Mouse (Mus musculus): Measurements from ENCODE around the gene Slc41a1. TPM values are rescaled to one million over a fixed set of nuclear protein-coding genes. Genes with fewer than 3 reads are reported as not detected.

The Slc41a1 gene
- polyA plus RNA-seq, 1 experiment from 2014 or later = 18.5 TPM

- WGBS = 75% methylated on average over 5 of the region's 5 CpGs
- no peaks in the 10 kb centered on the region for H3K27me3 ChIP-seq (ENCODE audit: control insufficient read depth, insufficient read depth, low read length)
- no peak for ATAC-seq (ENCODE audit: insufficient read depth, low FRiP score)
Observed at GRCm38 (mm10) chr1:131865596-131865995, 38.3 kb downstream of the Slc41a1 start.

GRCm38 (mm10) chr1:131866304-131866999 is 39.2 kb downstream of the Slc41a1 start:
- Histone ChIP-seq H3K36me3 (ENCODE audit: control insufficient read depth, insufficient read depth, low read length) (no peaks in the 10 kb centered on the region), H3K27ac (ENCODE audit: low read length) (no peak overlapping the region), H3K4me2 (ENCODE audit: low read depth, low read length) (no peak overlapping the region), H3K9me3 (replicated peaks; ENCODE audit: control insufficient read depth, low read length) (no peaks in the 10 kb centered on the region), H3K9ac (ENCODE audit: low read length) (no peak overlapping the region), H3K4me1 (ENCODE audit: control insufficient read depth, insufficient read depth, low read length) (peaks cover 4% of the 10 kb centered on the region; the same call in 1 of the 2 replicates), H3K4me3 (replicated peaks; ENCODE audit: low read length) (no peak overlapping the region; the same call in 1 of the 2 replicates), H3K27me3 (ENCODE audit: control insufficient read depth, insufficient read depth, low read length) (no peaks in the 10 kb centered on the region)
- no peak for ATAC-seq (ENCODE audit: insufficient read depth, low FRiP score)
- WGBS = 72% methylated on average over 6 of the region's 6 CpGs

More at GRCm38 (mm10) chr1:131865596-131865995, 38.3 kb downstream of the Slc41a1 start:
- Histone ChIP-seq H3K9me3 (replicated peaks; ENCODE audit: control insufficient read depth, low read length) (no peaks in the 10 kb centered on the region), H3K9ac (ENCODE audit: low read length) (no peak overlapping the region), H3K27ac (ENCODE audit: low read length) (no peak overlapping the region), H3K4me3 (replicated peaks; ENCODE audit: low read length) (no peak overlapping the region), H3K4me1 (ENCODE audit: control insufficient read depth, insufficient read depth, low read length) (peaks cover 4% of the 10 kb centered on the region; the same call in 1 of the 2 replicates), H3K4me2 (ENCODE audit: low read depth, low read length) (no peak overlapping the region), H3K36me3 (ENCODE audit: control insufficient read depth, insufficient read depth, low read length) (no peaks in the 10 kb centered on the region)

DNA sequence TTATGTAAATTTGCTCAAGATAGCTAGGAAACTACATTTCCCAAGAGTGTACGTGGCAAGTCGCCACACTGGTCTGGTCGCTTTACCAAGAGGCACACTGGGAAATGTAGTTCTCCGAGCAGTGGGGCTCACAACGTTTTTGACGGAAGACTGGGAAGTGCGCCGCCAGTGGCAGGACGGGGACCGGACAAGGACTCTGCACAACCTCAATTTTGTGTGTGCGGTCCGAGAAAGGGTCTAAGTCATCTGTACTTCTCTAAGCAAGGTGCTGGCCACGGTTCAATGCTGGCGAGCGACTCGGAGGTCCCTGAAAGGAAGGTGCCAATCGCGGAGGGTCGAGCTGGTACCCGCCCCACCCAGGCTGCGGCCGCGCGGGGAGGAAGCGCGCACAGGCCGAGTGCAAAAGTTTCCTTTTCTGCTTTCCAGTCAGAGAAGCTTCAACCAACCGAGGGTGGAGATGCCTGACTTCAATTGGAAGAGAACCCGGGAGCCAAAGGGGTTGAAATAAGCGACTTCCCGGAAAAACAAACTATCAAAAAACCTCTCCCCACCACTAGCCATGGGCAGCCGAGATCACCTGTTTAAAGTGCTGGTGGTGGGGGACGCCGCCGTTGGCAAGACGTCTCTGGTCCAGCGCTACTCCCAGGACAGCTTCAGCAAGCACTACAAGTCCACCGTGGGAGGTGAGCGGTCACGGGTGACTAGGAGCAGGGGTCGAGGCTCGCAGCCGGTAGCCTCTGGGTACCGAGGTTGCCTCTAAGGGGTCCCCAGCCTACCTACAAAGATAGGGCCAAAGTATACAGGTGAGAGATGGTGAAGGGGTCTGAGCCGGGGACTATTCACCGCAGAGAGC is 40.0 kb downstream of the Slc41a1 start, which contains the start of gene Rab29:
Gene Rab29, plus strand, starts transcription at position 132 of the 853 bp plus-strand sequence.
- Histone ChIP-seq H3K27ac (ENCODE audit: low read length) (peak within 1 kb of the TSS; percentile 34; the same call in 1 of the 2 replicates), H3K9me3 (replicated peaks; ENCODE audit: control insufficient read depth, low read length) (no peaks in the 10 kb centered on the region), H3K4me3 (replicated peaks; ENCODE audit: low read length) (peak within 1 kb of the TSS; percentile 69), H3K4me1 (ENCODE audit: control insufficient read depth, insufficient read depth, low read length) (peaks cover 4% of the 10 kb centered on the region; the same call in 1 of the 2 replicates), H3K9ac (ENCODE audit: low read length) (peak within 1 kb of the TSS; percentile 81), H3K4me2 (ENCODE audit: low read depth, low read length) (peak within 1 kb of the TSS; percentile 85), H3K27me3 (ENCODE audit: control insufficient read depth, insufficient read depth, low read length) (no peaks in the 10 kb centered on the region), H3K36me3 (ENCODE audit: control insufficient read depth, insufficient read depth, low read length) (no peaks in the 10 kb centered on the region)
- ATAC-seq (ENCODE audit: insufficient read depth, low FRiP score) = peak; percentile 95
- under 1% methylated on average over 46 of the region's 46 CpGs for WGBS

- Histone ChIP-seq H3K27me3 (ENCODE audit: control insufficient read depth, insufficient read depth, low read length) (no peaks in the 10 kb centered on the region), H3K27ac (ENCODE audit: low read length) (no peak overlapping the region), H3K9me3 (replicated peaks; ENCODE audit: control insufficient read depth, low read length) (no peaks in the 10 kb centered on the region), H3K4me2 (ENCODE audit: low read depth, low read length) (peak overlapping the region; percentile 85), H3K4me1 (ENCODE audit: control insufficient read depth, insufficient read depth, low read length) (peaks cover 4% of the 10 kb centered on the region; the same call in 1 of the 2 replicates), H3K9ac (ENCODE audit: low read length) (peak overlapping the region; percentile 81), H3K36me3 (ENCODE audit: control insufficient read depth, insufficient read depth, low read length) (no peaks in the 10 kb centered on the region), H3K4me3 (replicated peaks; ENCODE audit: low read length) (peak overlapping the region; percentile 69)
- 18% methylated on average over 10 of the region's 10 CpGs for WGBS
- ATAC-seq (ENCODE audit: insufficient read depth, low FRiP score) = peak; percentile 7; the same call in 1 of the 2 replicates
Observed at GRCm38 (mm10) chr1:131867946-131868290, 40.6 kb downstream of the Slc41a1 start.

DNA sequence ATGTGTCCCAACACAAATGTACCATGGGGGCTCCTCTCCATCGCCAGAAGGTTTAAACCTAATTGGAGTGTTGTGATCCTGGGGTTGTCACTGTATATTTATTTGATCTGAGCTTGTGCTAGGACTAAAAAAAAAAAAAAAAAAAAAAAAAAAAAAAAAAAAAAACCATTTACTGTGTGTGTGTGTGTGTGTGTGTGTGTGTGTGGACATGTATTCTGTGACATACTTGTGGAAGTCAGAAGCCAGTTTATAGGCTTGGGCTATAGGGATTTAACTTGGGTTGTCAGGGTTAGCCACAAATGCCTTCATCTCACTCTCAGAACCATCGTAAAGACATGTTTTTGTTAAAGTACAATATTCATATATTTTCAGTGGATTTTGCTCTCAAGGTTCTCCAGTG is 42.3 kb downstream of the Slc41a1 start:
- WGBS = 85% methylated on average over 2 of the region's 2 CpGs
- Histone ChIP-seq H3K27ac (ENCODE audit: low read length) (no peak overlapping the region), H3K4me1 (ENCODE audit: control insufficient read depth, insufficient read depth, low read length) (peaks cover 4% of the 10 kb centered on the region; the same call in 1 of the 2 replicates), H3K9ac (ENCODE audit: low read length) (no peak overlapping the region), H3K27me3 (ENCODE audit: control insufficient read depth, insufficient read depth, low read length) (no peaks in the 10 kb centered on the region), H3K36me3 (ENCODE audit: control insufficient read depth, insufficient read depth, low read length) (no peaks in the 10 kb centered on the region), H3K9me3 (replicated peaks; ENCODE audit: control insufficient read depth, low read length) (no peaks in the 10 kb centered on the region), H3K4me2 (ENCODE audit: low read depth, low read length) (no peak overlapping the region), H3K4me3 (replicated peaks; ENCODE audit: low read length) (no peak overlapping the region)
- no peak for ATAC-seq (ENCODE audit: insufficient read depth, low FRiP score)

- Histone ChIP-seq H3K4me2 (ENCODE audit: low read depth, low read length) (no peak overlapping the region), H3K9ac (ENCODE audit: low read length) (no peak overlapping the region), H3K4me1 (ENCODE audit: control insufficient read depth, insufficient read depth, low read length) (peaks cover 3% of the 10 kb centered on the region; the same call in 1 of the 2 replicates), H3K36me3 (ENCODE audit: control insufficient read depth, insufficient read depth, low read length) (no peaks in the 10 kb centered on the region), H3K4me3 (replicated peaks; ENCODE audit: low read length) (no peak overlapping the region), H3K9me3 (replicated peaks; ENCODE audit: control insufficient read depth, low read length) (no peaks in the 10 kb centered on the region), H3K27me3 (ENCODE audit: control insufficient read depth, insufficient read depth, low read length) (no peaks in the 10 kb centered on the region), H3K27ac (ENCODE audit: low read length) (no peak overlapping the region)
- 52% methylated on average over 1 of the region's 1 CpGs for WGBS
- no peak for ATAC-seq (ENCODE audit: insufficient read depth, low FRiP score)
Observed at GRCm38 (mm10) chr1:131872856-131873255, 45.6 kb downstream of the Slc41a1 start.

GRCm38 (mm10) chr1:131879816-131880215 is 52.5 kb downstream of the Slc41a1 start:
- Histone ChIP-seq H3K27ac (ENCODE audit: low read length) (no peak overlapping the region), H3K27me3 (ENCODE audit: control insufficient read depth, insufficient read depth, low read length) (no peaks in the 10 kb centered on the region), H3K4me3 (replicated peaks; ENCODE audit: low read length) (no peak overlapping the region), H3K36me3 (ENCODE audit: control insufficient read depth, insufficient read depth, low read length) (no peaks in the 10 kb centered on the region), H3K9me3 (replicated peaks; ENCODE audit: control insufficient read depth, low read length) (no peaks in the 10 kb centered on the region), H3K9ac (ENCODE audit: low read length) (no peak overlapping the region), H3K4me2 (ENCODE audit: low read depth, low read length) (no peak overlapping the region), H3K4me1 (ENCODE audit: control insufficient read depth, insufficient read depth, low read length) (no peaks in the 10 kb centered on the region)
- no peak for ATAC-seq (ENCODE audit: insufficient read depth, low FRiP score)
- WGBS = 71% methylated on average over 2 of the region's 2 CpGs

- Histone ChIP-seq H3K27ac (ENCODE audit: low read length) (no peak overlapping the region), H3K36me3 (ENCODE audit: control insufficient read depth, insufficient read depth, low read length) (no peaks in the 10 kb centered on the region), H3K4me1 (ENCODE audit: control insufficient read depth, insufficient read depth, low read length) (no peaks in the 10 kb centered on the region), H3K9me3 (replicated peaks; ENCODE audit: control insufficient read depth, low read length) (no peaks in the 10 kb centered on the region), H3K9ac (ENCODE audit: low read length) (no peak overlapping the region), H3K4me2 (ENCODE audit: low read depth, low read length) (no peak overlapping the region), H3K4me3 (replicated peaks; ENCODE audit: low read length) (no peak overlapping the region), H3K27me3 (ENCODE audit: control insufficient read depth, insufficient read depth, low read length) (no peaks in the 10 kb centered on the region)
- 59% methylated on average over 2 of the region's 2 CpGs for WGBS
- no peak for ATAC-seq (ENCODE audit: insufficient read depth, low FRiP score)
Observed at GRCm38 (mm10) chr1:131882787-131883186, 55.5 kb downstream of the Slc41a1 start.

DNA sequence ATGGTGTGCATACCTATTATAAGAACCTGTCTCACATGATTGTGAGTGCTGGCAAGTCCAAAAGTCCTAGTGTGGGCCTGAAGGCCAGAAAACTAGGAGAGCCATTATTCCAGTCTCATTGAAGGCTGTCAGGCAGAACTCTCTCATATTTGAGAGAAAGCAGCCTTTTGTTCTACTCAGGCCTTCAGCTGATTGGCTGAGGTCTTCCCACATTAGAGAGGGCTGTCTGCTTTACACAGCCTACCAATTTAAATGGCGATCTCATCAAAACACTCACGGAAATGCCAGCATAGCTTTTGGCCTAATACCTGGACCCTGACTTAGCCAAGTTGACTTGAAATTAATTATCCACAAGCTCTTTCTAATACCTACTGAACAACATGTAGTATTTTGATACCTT is 58.9 kb downstream of the Slc41a1 start:
- Histone ChIP-seq H3K36me3 (ENCODE audit: control insufficient read depth, insufficient read depth, low read length) (no peaks in the 10 kb centered on the region), H3K9ac (ENCODE audit: low read length) (no peak overlapping the region), H3K4me3 (replicated peaks; ENCODE audit: low read length) (no peak overlapping the region), H3K27ac (ENCODE audit: low read length) (no peak overlapping the region), H3K9me3 (replicated peaks; ENCODE audit: control insufficient read depth, low read length) (no peaks in the 10 kb centered on the region), H3K4me1 (ENCODE audit: control insufficient read depth, insufficient read depth, low read length) (no peaks in the 10 kb centered on the region), H3K27me3 (ENCODE audit: control insufficient read depth, insufficient read depth, low read length) (no peaks in the 10 kb centered on the region), H3K4me2 (ENCODE audit: low read depth, low read length) (no peak overlapping the region)
- ATAC-seq (ENCODE audit: insufficient read depth, low FRiP score) = no peak
- WGBS = 74% methylated on average over 2 of the region's 2 CpGs
